Mouse (Mus musculus) megakaryocyte, embryonic 14.5 days (primary cell): ENCODE data around the gene Ccnd3.

Experiments
- FLI1 ChIP-seq: IDR thresholded peaks from 2 replicates; pipeline ENCODE4 v1.6.1; 2012; ENCODE audit warnings: low read length, inconsistent platforms, mixed read lengths
- GATA1 ChIP-seq: IDR thresholded peaks from 3 replicates; pipeline ENCODE4 v1.6.1; 2012; ENCODE audit warnings: mixed read lengths, low read length, inconsistent platforms, borderline replicate concordance

DNA sequence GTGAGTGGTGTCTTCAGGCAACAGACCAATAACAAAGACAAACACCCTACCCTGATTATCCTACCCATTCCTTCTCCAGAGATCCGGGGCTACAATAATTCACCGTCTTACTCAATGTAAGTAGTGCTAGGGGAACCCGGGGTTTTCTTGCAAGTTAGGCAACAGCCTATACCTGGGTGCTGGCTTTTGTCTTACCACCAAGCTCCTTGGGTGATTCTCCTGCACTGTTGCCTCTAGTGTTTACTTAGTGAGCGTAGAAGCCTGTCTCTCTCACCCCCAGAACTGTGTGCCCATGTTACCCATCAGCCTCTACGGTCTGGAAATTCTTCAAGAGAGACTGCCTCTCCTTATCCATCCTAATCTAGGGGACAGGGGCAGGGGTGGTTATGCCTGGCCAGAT is 623 bp upstream of the Ccnd3 start:
- no peak for TF ChIP-seq GATA1
- TF ChIP-seq FLI1, result no peak
